Mouse (Mus musculus): Measurements from ENCODE around the gene Gm11114. TPM values are rescaled to one million over a fixed set of nuclear protein-coding genes. Genes with fewer than 3 reads are reported as not detected.

Gene Gm11114
- total RNA-seq, 2 experiments from 2014 or later, result not detected

GRCm38 (mm10) chr9:85357154-85357860, 44.7 kb downstream of the Gm11114 start:
- DNase-seq (ENCODE audit: low spot score in 2 of 2), result no peak

Other genes with a start within 250 kb of the Gm11114 start
- gene Tent5a, start 14.6 kb downstream of the Gm11114 start, total RNA-seq (2021), result 10 to 100 TPM; 13.5 to 14.1 TPM

Measured in gastrocnemius, postnatal 4 days (tissue).